Mouse (Mus musculus) neutrophil, adult 5-6 weeks (primary cell): ENCODE results near the gene Dpp6. TPM values are rescaled to one million over a fixed set of nuclear protein-coding genes. Genes with fewer than 3 reads are reported as not detected.
"Not testable (repeated sequence)": the region's sequence is repeated elsewhere in the genome, so short reads cannot be mapped to it uniquely, and the experiment has no call there.

Source experiments
- ATAC-seq: fragments of 151-379, 151-347 bp; 2 replicates; pipeline ENCODE4 v1.8.0; 2017; ENCODE audit warnings: mild to moderate bottlenecking, moderate TSS enrichment; ENCODE audit not compliant: insufficient number of reproducible peaks, poor library complexity, low FRiP score, severe bottlenecking; ENCODE audit errors: extremely low read depth
- total RNA-seq: library from RNA; stranded (forward); fragments of 200-1000 nt; gene quantifications from 2 replicates; pipeline ENCODE4 v1.2.3, GENCODE M21; 2017

Dpp6 gene
- total RNA-seq, 1 experiment from 2014 or later = not detected

- no peak for ATAC-seq
Observed at GRCm38 (mm10) chr5:27415518-27415917, 598.5 kb downstream of the Dpp6 start.

- no peak for ATAC-seq
Observed at GRCm38 (mm10) chr5:27416571-27416970, 599.6 kb downstream of the Dpp6 start.

- ATAC-seq = no peak
Observed at GRCm38 (mm10) chr5:27417398-27417797, 600.4 kb downstream of the Dpp6 start.

GRCm38 (mm10) chr5:27418856-27419255 lies 601.9 kb downstream of the Dpp6 start:
- no peak for ATAC-seq

- ATAC-seq = no peak
Observed at GRCm38 (mm10) chr5:27421090-27421635, 604.2 kb downstream of the Dpp6 start.

GRCm38 (mm10) chr5:27423766-27424165 lies 606.8 kb downstream of the Dpp6 start:
- ATAC-seq = no peak

- ATAC-seq = no peak
Observed at GRCm38 (mm10) chr5:27424484-27425080, 607.6 kb downstream of the Dpp6 start.

- no peak for ATAC-seq
Observed at GRCm38 (mm10) chr5:27426200-27426599, 609.2 kb downstream of the Dpp6 start.

GRCm38 (mm10) chr5:27433584-27433983 lies 616.6 kb downstream of the Dpp6 start:
- ATAC-seq = no peak

- ATAC-seq = no peak
Observed at GRCm38 (mm10) chr5:27453201-27453845, 636.3 kb downstream of the Dpp6 start.

- ATAC-seq = no peak
Observed at GRCm38 (mm10) chr5:27454386-27454785, 637.4 kb downstream of the Dpp6 start.

GRCm38 (mm10) chr5:27456981-27457380 lies 640.0 kb downstream of the Dpp6 start:
- no peak for ATAC-seq

- ATAC-seq = no peak
Observed at GRCm38 (mm10) chr5:27457686-27458085, 640.7 kb downstream of the Dpp6 start.

- no peak for ATAC-seq
Observed at GRCm38 (mm10) chr5:27474964-27475465, 658.0 kb downstream of the Dpp6 start.

GRCm38 (mm10) chr5:27481706-27482105 lies 664.7 kb downstream of the Dpp6 start:
- no peak for ATAC-seq

GRCm38 (mm10) chr5:27486138-27486537 lies 669.1 kb downstream of the Dpp6 start:
- ATAC-seq = no peak

- no peak for ATAC-seq
Observed at GRCm38 (mm10) chr5:27490942-27491341, 673.9 kb downstream of the Dpp6 start.

GRCm38 (mm10) chr5:27501338-27501737 lies 684.3 kb downstream of the Dpp6 start, which contains the start of gene Speer4b:
Speer4b (minus strand) TSS chr5:27501438.
- ATAC-seq = not testable (repeated sequence)

GRCm38 (mm10) chr5:27518716-27519115 lies 701.7 kb downstream of the Dpp6 start:
- no peak for ATAC-seq

- no peak for ATAC-seq
Observed at GRCm38 (mm10) chr5:27526906-27527305, 709.9 kb downstream of the Dpp6 start.
